Mouse (Mus musculus): ENCODE measurements at regions not wholly inside any gene's neighbourhood (a gene's known extent, or its start where the extent isn't known, plus 50 kb on each side); places are given as distances from the start of the nearest gene placed in this dataset.
A peak's percentile ranks its signal among the peaks of the same experiment; 100 is the strongest.

- DNase-seq (ENCODE audit: extremely low spot score in 1 of 2, low spot score in 1 of 2): peak in 1 of 2 experiments; percentile 2
These were observed 896.8 kb downstream of the Tmem114 start for GRCm38 (mm10) chr16:7527923-7528776.

GRCm38 (mm10) chr16:7518711-7519110 is 906.2 kb downstream of the Tmem114 start:
- no peak for DNase-seq (ENCODE audit: extremely low spot score in 1 of 2, low spot score in 1 of 2)
